Mouse (Mus musculus) spleen, adult 18-20 months (tissue): ENCODE data around the gene Bmp2k.
A peak's percentile ranks its signal among the peaks of the same experiment; 100 is the strongest.

Experiments
- DNase-seq, 2 experiments: peaks; one replicate each; pipeline ENCODE4 v3.0.0; 2022; ENCODE audit warnings: mixed read lengths in 2 of 2

Bmp2k gene

GRCm38 (mm10) chr5:96972474-96973130 lies 24.9 kb upstream of the Bmp2k start:
- DNase-seq: no peak

GRCm38 (mm10) chr5:96973714-96974113 lies 23.8 kb upstream of the Bmp2k start:
- no peak for DNase-seq

GRCm38 (mm10) chr5:96974661-96975060 lies 22.8 kb upstream of the Bmp2k start:
- no peak for DNase-seq

- no peak for DNase-seq
Measured at GRCm38 (mm10) chr5:96975112-96975511, 22.4 kb upstream of the Bmp2k start.

GRCm38 (mm10) chr5:96976150-96976549 lies 21.3 kb upstream of the Bmp2k start:
- no peak for DNase-seq

DNA sequence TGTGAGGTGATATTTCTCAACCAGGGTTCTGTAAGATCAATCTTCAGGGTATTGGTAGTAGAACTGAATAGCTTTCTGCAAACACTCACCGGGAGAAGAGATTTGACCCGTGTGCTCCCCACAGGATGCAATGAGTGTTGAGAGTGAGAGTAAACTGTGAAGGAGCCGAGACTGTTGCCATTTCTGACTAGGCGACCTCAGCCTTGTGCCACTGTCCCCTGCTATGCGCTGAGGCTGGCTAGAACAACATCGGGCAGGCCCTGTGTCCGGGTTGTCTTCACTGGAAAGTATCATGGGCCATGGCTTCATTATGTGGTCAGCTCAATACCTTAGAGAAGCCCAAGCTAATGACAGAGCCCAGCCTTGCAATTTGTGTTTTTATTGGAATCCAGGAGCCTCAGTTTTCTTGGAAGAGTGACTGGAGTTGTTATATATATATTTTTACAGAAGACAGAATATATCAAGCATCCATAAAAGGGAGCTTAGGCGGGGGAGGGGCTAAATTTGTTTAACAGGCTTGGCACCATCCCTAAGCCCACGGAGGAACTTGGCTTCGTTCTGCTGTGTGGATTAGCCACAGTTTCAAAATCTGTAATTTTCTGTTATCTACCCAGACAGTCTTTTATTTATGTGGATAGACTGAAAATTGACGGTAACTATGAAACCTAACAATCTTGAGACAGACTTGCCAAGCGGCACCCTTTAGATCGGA lies 18.0 kb upstream of the Bmp2k start:
- no peak for DNase-seq

- peak; percentile 55 to 57 for DNase-seq
Measured at GRCm38 (mm10) chr5:96980008-96980634, 17.4 kb upstream of the Bmp2k start.

DNA sequence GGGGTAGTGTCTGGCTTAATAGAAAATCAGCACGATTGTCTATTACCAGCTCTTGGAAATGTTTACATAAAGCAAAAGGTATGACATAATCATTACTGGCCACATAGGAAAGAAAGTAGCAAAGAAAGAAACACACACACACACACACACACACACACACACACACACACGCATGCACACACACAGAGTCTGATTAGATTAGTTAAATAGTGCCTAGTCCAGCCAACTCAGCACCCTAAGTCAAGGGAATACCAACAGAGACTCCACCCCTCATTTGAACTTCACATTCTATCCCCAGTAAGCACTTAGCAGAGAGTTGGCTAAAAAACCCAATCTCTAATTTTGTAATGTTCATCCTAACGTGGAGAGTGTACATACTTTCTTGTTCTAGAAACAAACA lies 15.5 kb upstream of the Bmp2k start:
- no peak for DNase-seq

DNA sequence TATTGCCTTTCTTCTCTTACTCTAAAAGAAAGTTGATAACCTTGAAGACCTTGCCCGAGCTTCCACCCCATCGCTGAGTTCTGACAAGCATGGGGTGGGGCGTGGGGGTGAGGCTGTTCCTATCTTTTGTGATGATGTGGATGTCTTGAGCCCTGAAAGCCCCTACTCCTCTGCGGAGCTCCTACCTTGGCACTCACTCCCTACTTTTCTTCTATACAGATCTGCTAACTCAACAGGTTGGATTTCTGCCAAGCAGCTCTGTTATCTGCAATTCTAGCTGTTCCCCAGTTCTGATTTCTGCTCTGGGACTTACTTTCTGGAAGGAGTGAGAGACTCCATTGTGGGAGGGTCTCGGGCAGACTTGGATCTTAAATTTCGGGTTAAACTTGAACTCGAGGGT lies 14.3 kb upstream of the Bmp2k start:
- no peak for DNase-seq

- no peak for DNase-seq
Measured at GRCm38 (mm10) chr5:96986850-96987249, 10.6 kb upstream of the Bmp2k start.

DNA sequence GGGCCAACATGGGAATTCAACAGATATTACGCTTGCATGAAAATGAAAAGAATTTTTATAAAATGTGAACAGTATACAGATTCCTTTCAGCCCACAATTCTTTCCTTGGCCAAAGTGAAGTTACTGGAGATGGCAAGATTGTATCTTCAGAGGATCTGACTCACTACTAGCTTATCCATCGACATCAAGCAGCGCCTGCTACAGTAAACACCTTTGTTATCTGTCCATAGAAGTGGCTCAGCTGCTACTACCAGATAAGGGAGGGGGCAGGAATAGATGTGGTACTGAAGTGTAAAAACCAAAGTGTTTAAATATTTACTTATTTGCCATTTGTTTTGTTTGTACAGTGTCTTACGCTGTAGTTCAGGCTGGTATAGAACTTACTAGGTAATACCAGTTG lies 8.6 kb upstream of the Bmp2k start:
- no peak for DNase-seq

DNA sequence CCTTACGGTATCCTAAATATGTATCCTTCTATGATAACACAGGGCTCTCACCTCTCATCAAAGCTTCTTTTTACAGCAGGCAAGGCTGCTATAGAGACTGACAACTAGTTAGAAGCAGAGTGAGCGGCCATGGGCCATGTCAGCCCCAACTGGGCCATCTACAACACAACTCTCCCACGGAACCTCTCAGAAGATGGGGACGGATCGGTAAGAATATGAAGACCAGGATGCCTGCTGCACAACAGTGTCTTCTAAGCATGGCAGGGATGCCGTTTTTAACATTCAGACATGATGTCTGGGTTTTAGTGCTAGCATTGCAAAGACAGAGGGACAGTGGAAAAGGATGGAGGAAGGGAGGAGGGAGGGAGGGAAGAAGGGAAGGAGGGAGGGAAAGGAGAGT lies 6.3 kb upstream of the Bmp2k start:
- no peak for DNase-seq

GRCm38 (mm10) chr5:96992651-96993050 lies 4.8 kb upstream of the Bmp2k start:
- DNase-seq: no peak

GRCm38 (mm10) chr5:96993057-96993456 lies 4.4 kb upstream of the Bmp2k start:
- DNase-seq: no peak

- no peak for DNase-seq
Measured at GRCm38 (mm10) chr5:96995791-96996190, 1.7 kb upstream of the Bmp2k start.

DNA sequence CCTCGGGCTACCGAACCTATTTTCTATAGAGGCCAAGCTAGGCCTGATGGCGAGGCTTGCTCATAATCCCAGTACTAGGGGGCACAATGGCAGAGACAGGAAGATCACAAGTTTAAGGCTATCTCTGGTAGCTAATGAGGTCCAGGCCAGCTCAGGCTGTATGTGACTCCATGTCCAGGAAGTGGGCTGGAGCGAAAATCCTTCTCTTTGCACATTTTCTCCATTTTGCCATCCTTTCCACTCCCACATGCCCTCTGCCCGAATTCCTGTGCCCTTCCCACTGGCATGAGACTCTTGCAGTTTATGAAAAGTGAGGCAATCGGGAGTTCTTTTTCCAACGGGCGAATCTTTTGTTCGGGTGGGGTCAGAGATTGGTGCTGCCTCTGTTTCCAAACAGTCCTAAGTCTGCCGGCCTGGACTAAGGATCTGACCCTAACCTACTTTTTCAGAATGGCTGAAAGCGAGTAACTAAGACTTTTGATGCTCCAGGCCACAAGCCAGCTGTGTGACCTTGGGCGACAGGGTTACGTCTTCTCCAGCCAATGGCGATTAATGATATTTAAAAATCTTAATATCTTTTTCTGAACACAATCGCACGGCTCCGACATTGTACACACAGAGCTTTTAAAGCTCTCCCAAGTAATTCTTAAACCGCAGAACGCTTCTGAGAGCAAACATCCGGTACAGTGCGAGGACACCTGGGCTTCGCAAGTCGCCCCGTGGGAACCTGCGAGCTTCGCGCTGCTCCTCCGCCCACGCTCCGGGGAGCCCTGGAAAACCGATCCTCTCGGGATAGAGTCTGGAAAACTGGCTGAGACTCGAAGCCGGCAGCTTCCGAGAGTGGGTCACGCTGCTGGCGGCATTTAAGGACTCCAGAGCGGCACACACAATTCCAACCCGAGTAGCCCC lies 834 bp upstream of the Bmp2k start:
- no peak for DNase-seq

GRCm38 (mm10) chr5:96997802-96998565 lies 495 bp downstream of the Bmp2k start:
- peak in 1 of 2 experiments; percentile 67 for DNase-seq

DNA sequence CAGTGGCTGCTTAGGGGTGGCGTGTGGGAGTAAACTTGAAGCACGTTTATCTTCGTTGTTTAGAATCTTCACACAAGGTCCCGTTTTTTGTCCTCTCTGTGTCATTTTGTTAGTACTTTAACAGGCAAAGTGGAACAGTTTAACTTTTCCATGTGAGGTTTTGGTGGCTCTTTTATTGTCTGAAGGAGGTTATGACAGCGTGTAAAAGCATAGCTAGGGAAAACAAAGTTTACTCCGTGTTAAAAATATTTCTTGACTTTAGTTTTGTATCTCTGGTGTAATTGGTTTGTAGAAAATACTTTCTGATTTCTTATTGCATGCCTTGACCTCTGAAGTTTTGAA lies 1.0 kb downstream of the Bmp2k start:
- no peak for DNase-seq

- DNase-seq: no peak
Measured at GRCm38 (mm10) chr5:96999601-97000000, 2.1 kb downstream of the Bmp2k start.

- DNase-seq: no peak
Measured at GRCm38 (mm10) chr5:97000524-97000923, 3.0 kb downstream of the Bmp2k start.

DNA sequence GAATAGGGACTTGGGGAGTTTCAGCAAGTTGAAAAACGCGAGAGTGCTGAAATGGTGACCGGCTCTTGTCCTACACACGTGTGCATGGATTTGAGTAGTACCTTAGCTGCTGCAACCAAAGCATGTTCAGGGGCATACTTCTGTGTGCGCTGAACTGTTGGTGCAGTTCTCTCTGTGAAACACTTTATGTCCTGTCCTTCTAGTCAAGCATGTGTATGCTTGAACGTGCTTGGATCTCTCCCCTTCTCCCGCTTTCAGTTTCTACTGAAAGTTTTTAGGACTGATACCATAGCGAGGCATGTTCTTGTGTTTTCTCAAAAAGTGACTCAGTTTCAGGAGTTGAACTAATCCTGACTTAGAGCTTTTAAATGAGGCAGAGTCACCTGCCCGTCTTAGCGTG lies 3.7 kb downstream of the Bmp2k start:
- DNase-seq: no peak

DNA sequence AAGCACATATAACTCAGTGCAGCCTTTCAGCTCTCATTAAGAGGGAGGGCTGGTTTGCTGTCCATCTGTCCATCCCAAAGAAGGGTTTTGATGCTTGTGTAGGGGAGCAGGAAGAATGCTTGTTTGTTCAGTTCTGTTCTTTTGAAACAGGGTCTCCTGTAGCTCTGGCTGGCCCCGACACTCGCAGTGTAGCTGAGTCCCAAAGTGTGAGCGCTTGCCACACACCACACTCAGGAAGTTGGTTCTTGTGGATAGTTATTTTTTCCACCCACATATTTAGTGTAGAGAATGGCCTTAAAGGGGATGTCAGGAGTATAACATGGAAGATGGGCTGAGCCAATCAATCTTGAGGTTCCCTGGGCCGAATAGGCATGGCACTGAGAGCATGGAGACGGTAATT lies 4.1 kb downstream of the Bmp2k start:
- DNase-seq: no peak

- DNase-seq: no peak
Measured at GRCm38 (mm10) chr5:97002336-97002735, 4.8 kb downstream of the Bmp2k start.
